Mouse (Mus musculus): ENCODE measurements at regions not wholly inside any gene's neighbourhood (a gene's known extent, or its start where the extent isn't known, plus 50 kb on each side); places are given as distances from the start of the nearest gene placed in this dataset.

DNA sequence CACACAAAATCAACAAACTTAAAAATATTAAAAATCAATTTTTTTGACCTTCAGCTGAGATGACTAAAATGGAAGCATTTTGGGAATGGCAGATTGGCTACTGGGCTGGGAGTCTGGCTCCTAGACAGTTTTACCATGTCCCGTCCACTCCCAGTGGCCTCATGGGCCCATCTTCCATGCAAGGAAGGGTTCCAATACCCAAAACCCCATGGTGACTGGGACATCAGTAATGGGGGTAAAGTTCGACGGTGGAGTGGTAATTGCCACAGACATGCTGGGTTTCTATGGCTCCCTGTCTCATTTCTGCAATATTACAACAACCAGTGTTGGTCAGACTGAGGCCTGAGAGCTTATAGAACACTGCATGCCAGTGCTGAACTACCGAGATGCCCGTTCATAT is 82.2 kb downstream of the Il20rb start:
- no peak for DNase-seq (ENCODE audit: low spot score)

DNA sequence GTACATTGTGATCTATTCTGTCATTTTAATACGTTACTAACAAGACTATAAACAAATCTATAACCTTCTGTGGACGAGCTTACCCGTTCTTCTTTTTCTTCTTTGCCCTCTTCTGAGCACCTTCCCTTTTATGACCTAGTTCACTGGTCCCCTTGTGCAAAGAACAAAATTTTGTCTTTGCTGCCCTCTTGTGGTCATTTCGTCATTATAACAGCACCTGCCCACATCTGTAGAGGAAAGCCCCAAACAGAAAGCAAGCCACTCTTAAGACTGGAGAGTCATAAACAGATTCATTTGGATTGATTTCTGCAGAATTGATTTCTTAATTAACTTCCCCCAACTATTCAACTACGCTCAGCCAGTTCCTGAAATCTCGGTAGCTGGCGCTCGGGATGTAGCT is 86.2 kb downstream of the Il20rb start:
- peak; percentile 75 for DNase-seq (ENCODE audit: low spot score)

DNA sequence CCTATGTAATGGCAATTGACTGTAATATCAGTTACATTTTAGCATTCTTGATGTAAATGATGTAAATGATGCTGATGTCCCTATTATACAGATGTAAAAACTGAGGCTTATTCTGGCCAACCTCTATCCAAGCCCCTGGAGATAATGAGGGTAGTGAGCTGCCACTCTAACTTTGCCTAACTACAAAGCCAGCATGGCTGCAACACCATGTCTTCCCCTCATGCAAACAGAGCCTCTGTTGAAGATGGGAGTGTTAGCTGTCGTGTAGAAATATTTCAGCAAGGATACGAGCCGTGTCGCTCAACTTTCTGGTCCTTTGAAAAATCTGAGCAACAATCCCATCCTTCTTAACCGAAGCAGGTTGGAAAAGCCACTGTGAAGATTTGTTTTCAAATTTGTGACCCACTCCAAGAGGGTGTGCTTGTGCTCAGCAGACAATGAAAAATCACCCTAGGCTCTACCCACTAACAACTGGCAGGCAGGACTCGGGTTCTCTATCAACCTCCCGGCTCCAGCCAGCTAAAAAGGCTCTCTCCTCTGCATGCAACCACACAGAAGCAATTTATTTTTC is 90.2 kb downstream of the Il20rb start:
- no peak for DNase-seq (ENCODE audit: low spot score)

DNA sequence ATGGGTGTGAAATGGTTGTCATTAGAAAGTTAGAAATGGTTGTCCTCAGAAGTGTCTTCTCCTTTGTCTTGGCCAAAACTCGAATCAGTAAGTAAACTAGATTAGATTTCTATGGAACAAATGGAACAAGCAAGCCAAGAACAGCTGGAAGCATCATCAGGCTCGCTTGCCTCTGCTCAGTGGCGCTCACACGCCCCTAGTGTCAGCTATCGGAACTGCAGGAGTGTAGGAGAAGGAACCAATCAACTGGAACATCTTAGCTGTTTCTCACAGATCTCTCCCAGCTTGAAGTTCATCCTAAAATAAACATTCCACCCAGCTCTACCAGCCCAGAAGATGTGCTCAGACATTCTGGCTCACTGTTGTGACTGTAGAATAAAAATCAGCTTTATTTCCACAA is 90.9 kb downstream of the Il20rb start:
- DNase-seq (ENCODE audit: low spot score), result peak; percentile 50

DNA sequence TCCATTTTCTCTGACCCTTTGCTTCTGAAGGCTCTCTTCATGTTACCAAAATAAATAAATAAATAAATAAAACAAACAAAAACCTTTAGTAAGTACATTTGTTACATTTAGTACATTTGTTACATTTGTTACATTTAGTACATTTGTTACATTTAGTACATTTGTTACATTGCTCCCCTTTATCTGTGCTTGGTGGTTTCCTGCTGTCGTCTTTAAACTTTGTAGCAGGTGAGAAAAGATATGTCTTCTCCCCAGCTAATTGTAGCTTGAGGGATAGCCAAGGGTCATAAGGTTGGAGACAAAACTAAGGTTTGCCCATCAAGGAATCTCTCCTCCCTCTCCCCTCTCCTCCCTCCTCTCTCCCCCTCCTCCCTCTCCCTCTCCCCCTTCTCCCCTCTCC is 92.0 kb downstream of the Il20rb start:
- DNase-seq (ENCODE audit: low spot score), result no peak

DNA sequence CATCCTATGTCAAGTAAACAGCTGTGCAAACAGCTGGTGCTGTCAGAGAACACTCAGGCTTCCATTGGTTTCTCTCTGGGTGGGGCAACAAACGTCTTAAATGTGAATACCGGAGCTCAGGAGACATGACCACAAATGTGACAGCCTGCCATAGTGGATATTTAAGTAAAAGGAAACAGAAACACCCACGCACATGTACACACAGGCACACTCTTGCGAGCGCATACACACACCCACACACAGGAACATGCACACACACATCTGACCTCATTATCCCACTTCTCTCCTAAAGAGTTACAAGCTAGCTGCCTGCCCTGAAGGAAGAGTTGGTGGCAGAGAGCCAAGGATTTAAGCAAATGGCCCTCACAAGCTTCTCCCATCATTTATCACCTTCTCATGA is 92.4 kb downstream of the Il20rb start:
- no peak for DNase-seq (ENCODE audit: low spot score)

DNA sequence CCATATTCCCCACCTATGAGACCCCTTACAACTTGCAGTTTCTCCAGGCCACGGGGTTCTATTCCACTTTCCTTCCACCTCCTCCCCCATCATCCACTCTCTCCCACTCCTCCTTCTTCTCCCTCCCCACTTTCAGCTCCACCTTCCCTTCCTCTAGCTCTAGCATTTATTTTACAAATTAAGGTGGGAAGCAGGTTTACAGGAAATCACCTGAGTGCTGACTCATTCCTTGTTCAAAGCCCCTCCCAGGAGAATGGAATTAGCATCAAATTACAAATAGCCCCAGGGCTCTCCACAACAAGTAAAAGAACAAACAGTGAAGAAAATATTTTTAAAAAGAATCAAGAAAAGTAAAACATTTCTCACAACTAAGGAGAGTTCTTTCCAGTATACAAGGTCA is 94.3 kb downstream of the Il20rb start:
- no peak for DNase-seq (ENCODE audit: low spot score)

DNA sequence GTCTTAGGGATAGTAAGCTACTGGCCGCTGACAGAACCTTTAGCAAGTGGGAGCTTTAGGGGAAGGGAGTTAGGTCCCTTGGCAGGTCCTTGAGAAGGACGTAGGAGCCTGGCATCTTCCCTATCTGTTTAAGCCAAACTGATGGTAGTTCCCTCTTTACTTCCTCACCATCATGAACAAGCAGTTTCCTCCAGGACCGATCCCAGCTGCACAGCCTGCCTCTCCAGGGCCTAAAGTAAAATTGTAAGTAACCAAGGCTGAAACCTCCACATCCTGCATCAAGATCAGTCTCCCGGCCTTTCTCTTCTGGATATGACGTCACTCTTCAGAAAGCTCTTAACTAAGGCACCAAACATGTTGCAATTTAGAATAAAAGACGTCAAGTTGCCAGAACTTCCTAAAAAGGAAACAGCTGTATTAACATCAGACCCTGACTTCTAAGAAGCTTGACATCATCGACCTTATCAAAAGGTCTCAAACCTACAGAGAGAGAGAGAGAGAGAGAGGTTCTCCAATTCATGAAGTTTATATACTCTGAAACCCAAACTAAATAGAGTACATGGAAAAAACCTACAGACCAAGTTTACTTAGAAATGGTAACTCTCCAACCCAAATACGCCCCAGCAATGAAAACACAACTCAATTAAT is 94.9 kb downstream of the Il20rb start:
- no peak for DNase-seq (ENCODE audit: low spot score)

DNA sequence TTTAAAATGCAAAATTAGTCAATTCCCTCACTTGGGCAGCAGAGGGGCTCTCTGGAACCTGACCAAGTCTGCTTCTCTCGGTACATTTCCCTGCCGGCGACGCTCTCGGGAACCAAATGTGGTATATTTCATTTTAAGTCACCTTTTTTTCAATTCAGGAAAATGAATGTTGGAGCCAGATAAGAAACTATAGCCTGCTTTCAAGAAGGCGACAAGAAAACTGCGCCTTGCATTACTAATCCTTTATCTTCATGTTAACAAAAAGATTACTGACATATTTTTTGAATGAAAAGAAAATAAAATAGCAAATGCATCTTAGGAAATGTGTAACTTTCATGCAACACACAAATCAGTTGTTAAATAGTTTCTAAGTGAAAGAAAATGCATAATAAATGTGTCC is 98.2 kb downstream of the Il20rb start:
- DNase-seq (ENCODE audit: low spot score), result no peak

DNA sequence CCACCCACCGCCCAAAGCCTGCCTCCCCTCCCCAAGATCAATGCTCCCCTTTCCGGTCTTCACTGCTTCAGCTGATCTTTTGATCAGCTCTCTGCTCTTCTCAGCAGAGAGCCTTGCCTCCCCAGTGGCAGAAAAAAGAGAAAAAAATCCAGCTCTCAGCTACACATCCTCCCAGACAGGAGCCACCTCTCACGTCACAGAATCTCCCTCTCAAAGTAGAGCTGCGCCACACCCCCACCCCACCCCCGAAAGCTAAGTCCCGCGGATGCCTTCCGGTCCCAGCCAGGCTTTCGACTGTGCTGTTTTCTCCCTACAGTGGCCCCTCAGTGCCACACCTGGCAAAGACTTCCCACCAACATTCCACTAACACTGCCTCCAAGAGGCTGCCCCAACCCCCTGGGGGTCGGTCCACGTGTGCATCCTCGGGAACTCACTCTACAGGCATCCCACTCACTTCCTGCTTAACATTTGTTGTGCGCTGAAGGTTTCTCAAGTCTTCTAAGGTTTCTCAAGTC is 99.4 kb downstream of the Il20rb start:
- DNase-seq (ENCODE audit: low spot score), result no peak

DNA sequence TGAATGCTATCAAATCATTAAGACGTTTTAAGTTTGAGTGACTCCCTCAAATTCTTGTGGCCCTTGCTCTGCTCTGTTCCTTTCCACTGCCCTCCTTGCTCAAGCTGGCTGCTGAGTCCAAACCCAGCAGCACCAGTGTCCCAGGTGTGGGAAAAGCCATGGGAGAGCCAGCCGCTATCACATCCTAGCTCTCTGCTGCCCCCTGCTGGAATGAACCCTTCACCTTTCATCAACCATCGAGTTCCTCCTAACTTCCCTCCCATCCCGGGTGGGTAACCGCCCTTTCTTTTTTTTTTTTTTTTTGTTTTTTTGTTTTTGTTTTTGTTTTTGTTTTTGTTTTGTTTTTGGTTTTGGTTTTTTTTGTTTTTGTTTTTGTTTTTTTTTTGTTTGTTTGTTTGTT is 104.1 kb downstream of the Il20rb start:
- peak; percentile 17 for DNase-seq (ENCODE audit: low spot score)

DNA sequence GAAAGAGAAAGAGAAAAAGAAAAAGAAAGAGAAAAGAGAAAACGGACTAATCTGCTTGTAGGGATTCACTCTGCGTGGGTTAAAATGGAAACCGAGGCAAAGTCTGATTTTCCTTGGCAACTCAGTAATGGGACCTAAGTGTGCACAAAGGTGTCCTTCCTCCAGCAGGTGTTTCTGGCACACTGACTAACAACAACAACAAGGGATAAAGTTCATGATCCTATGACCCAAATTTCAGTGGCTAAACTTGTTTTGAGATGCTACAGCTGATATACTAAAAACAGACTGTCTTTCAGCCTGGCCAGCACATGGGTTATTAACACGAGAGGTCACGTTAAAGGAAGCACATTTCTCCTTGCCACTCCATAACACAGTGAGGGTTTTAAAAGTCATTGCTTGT is 116.7 kb downstream of the Il20rb start:
- DNase-seq (ENCODE audit: low spot score), result no peak

DNA sequence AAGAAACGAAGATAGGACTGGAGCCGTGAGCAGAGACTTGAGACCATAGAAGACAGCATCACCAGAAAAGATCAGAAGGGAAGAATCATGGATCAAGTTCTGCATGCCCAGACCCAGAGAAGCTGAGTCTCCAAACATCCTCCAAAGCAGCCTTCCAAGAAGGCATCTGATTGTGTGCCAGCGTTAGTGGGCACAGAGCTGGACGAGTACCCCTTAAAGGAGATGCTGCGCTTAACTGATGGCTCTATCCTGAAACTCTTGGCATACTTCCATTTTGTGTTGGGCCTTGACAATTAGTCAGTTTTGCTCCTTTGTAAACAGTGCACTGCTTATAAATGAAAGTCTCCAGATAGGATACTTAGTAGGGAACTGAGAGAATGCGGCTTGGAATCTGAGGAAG is 119.8 kb downstream of the Il20rb start:
- no peak for DNase-seq (ENCODE audit: low spot score)

DNA sequence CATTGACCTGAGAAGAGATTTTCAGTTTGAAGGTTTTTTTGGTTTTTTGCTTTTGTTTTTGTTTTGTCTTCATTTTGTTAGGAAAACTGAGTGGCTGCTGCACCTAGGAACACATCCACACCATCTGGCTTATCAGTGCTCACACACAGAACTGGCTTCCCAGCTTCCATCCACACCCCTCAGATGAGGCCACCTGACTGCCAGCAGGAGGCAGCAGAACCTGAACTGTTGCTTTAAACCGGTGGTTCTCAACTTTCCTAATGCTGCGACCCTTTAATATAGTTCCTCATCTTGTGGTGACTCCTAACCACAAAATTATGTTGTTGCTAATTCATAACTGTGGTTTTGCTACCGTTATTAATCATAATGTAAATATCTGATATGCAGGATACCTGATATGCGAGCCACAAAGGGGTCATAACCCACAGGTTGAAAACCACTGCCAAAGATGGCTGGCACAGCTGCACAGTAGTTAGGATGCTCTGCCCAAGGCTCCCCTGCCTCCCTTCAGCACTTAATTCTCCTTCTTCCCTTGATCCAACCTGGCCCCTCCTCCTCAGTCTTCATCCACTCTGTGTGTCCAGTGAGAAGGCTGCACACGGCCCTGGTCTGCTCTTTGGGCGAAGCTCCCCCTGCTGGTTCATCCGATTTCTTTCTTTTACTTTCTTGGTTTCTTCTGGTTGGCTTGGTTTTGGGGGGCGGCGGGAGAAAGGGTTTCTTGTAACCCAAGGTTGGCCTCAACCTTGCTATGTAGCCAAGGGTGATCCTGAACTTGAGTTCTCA is 126.5 kb downstream of the Il20rb start:
- no peak for DNase-seq (ENCODE audit: low spot score)

DNA sequence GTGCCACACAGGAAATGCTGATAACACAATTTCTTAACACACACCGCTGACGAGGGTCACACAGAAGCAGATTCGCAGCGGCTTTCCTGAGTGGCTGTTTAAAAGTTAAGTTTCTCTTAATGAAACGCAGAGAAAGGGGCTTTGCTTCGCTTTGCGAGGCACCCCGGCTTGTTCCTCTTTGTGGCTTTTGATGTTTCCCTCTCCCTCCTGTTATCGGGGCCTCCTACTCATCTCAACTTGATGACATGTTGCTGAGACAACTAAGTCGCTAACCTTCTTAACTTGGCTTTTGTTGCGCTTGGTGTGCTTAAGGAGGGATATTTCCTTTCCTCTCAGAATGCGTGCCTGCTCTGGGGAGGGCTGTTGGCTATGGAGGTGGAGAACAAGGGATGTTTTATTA is 129.0 kb downstream of the Il20rb start:
- DNase-seq (ENCODE audit: low spot score), result no peak

DNA sequence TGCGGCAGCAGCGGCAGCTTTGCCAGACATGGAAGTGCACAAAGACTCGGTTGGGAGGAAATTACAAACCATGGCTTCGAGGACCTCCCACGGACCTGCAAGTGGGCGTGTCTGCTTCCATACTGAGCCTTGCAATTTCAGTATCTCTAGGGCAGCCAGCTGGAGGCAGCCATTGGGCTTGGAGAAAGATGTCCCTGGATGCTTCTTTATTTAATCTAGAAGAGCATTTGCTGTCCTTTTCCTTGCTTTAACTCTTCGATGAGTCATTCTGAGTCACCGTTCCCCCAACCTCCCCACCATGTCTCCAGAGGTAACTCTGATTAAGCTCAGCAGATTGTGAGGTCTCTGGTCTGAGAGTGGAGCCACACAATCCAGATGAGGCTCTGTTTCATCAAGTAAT is 145.8 kb downstream of the Il20rb start:
- no peak for DNase-seq (ENCODE audit: low spot score)

DNA sequence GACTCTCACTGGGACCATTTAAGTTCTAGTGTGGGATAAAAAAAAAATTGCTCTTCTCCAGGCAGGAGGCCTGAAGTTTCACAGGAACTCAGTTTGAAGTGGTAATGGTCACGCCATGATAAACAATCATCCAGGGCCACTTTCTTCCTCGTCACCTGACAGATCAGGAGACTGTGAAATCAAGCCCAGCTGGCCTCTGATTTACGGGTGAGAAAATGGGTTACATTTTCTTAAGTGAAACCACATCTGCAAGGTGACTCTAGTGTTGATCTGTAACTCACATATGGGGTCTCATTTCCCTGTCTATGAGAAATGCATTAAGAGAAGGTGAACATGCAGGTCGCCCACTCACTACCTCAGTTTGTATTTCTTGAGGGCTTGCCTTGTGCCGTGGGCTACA is 178.8 kb downstream of the Il20rb start:
- no peak for DNase-seq (ENCODE audit: low spot score)

DNA sequence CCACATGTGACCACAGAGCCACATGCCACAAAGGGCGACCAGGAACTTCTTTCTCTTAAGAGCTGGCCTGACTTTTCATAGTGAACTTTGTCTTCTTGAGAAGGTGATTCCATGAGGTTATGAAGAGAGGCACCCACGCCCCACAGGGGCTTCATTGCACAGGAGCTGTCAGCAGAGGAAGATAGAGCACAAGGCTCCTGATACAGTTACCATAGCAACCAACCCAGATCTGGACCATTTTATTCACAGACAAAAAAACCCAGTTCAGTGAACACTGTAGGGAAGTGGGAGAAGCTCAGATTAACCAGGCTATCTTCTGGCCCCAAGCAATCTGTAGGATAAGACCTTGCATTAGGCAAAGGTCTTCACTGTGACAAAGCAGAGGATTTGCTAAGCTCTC is 179.2 kb downstream of the Il20rb start:
- no peak for DNase-seq (ENCODE audit: low spot score)

DNA sequence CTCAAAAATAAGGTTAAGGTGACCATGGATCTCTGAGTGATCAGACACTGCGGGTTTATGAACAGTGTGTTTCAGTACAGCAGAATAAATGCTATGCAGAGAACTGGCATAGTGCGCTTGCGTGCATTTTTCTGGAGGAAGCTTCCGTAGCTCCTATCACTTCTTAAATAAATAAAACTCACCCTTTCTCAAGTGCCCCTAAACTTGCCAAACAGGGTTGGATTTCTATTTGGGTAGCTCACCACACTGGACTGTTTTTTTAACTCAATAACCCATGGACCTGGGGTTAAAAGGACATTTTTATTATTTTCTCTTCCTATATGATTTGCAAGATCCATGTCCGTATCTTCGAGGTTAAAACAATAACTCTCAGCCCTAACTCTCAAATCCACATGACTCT is 182.8 kb downstream of the Il20rb start:
- no peak for DNase-seq (ENCODE audit: low spot score)

DNA sequence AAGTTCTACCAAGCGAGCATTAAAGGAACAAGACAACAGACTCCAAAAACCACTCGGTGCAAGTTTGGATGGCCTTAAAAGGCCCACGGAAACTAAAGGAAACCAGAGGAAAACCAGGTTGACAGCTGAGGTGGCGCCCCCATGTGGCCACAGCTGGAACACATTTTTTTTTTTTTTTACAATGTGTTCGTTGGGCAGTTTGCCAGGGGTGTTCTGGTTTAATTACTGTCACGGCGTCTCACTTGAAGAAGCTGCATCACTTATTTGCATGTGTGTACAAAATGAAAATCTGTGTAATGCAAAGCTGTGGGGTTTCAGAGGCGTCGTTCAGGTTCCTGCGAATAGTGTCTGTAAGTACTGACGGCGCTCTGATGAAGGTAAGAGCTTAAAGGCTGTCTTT is 185.0 kb downstream of the Il20rb start:
- no peak for DNase-seq (ENCODE audit: low spot score)

DNA sequence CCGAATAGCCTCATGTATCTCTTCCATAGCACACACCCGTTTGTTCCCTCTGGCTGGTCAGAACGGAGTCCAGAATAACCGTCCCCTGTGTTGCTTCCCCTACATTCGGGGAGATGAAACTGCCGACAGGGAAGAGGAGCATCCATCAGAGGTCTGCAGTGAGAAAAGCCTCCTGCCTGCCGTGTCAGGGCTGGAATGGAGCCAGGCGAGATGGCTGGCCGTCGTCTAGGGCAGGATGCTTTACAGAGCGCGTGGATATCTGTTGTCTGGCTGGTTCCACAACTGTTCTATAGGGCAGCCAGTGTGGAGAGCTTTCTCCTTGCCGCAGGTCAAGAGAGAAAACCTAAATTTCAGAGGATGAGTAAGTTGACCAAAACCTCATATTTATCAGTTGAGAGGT is 209.2 kb downstream of the Il20rb start:
- DNase-seq (ENCODE audit: low spot score), result no peak

DNA sequence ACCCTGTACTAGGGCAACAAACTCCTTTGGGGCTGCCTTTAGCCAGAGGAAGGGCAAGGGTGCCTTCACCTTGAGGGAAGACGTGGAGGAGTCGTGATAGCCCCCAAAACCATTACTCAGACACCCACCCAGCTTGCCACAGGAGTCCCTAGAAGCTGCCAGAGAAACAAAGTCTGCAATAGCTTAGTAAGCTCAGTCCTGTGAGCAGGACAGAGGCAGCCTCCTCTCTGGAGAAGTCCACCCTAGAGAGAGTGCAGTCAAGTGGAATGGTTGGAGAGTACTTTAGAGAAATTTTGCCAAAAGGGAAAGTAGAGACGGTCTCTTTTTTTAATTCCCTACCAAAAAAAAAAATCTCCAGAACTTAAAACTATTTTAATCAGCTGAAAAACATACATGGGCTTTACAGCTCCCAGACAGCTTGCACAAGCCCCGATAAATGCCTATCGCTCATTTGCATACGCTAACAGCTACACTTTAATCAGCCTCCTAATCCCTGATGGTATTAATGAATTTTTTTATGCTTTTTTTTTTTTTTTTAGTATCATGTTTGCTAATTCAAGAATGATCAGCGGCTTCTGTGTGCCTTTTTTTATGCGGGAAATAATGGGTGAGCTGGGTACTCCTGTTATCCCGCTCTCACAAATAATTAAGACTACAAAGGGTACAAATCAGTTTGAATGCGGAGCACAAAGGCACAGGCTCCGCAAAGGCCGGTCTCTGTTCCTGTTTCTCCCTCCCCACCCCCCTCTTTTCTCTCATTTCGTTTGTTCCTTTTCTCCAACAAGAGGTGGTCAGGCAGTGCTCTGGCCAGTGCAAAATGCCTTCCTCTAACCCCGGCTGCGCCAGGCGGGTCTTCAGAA is 219.8 kb downstream of the Il20rb start:
- no peak for DNase-seq (ENCODE audit: low spot score)

DNA sequence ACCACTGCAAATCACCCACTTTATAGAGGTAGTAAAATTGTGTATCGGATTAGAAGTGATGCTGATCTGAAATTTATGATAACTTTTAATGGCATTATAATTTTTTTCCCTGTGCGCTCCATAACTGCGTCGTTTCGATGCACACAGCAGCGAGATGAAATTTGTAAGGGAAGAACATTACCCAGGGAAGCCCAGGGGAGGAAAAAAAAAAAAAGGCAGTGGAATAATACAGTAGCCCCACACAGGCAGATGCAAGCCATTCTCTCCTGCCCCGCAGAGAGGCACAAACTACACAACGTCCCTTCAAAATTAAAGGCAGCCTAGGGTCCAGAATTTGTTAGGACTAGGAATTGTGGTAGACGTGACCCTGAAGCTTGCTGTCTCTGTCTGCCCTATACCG is 234.2 kb downstream of the Il20rb start:
- no peak for DNase-seq (ENCODE audit: low spot score)

All from MN1 (cell line).